13 mouse cellular contexts compared by ENCODE assay signal in the genomic region with DNA sequence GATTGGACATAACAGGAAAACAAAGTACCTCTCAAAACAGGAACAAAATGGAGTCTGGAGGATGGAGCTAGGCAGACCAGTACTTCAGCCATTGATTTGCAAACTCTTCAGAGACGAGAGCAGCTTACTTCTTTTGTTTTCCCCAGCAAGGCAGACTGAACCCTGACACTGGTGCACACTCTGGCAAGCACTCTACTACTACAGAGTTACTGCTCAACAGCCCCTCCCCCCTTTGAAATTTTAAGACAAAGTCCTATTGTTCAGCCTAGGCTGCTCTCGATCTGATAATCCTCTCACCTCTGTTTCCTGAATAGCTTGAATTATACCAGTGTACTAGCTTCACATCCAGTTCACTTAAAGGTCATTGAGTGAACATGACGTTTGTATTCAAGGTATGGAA. TPM values are rescaled to one million over a fixed set of nuclear protein-coding genes. Genes with fewer than 3 reads are reported as not detected.
A peak's percentile ranks its signal among the peaks of the same experiment; 100 is the strongest.
DNase-seq lines count a peak whose midpoint lies in the region; ATAC-seq and TF ChIP-seq lines count a peak whose summit lies in the region.
"Had no signal": no experiment of that assay in that cellular context is flagged by ENCODE, and none has a peak within 500 bp of the region (broad histone marks: within the 10 kb centered on the region; RNA-seq: fewer than 3 reads in every experiment).

No protein-coding gene starts in this region.

- in situ Hi-C loops in ES-E14 (cut with MboI; ENCODE audit: low sequenced_read_pairs in 2 of 2, unreplicated experiment in 2 of 2), result no loop called here

- no peaks in the 10 kb centered on the region for H3K9me3 ChIP-seq in kidney, embryonic 14.5 days (ENCODE audit: control insufficient read depth, low read length)
- no peaks in the 10 kb centered on the region for H3K9me3 ChIP-seq in ES-E14 (ENCODE audit: control insufficient read depth, insufficient read depth, low read depth, low read length)
- no peaks in the 10 kb centered on the region for H3K9me3 ChIP-seq in embryonic facial prominence, embryonic 11.5 days (replicated peaks; ENCODE audit: control insufficient read depth, low read length)
- H3K9me3 ChIP-seq: liver, embryonic 12.5 days had no signal

- ATAC-seq in kidney, embryonic 14.5 days (ENCODE audit: low FRiP score, low TSS enrichment), result peak; percentile 64; the same call in 1 of the 2 replicates
- ATAC-seq in embryonic facial prominence, embryonic 11.5 days (replicated peaks; ENCODE audit: insufficient number of reproducible peaks, low FRiP score, low TSS enrichment, low read depth), result peak; percentile 94
- ATAC-seq: liver, embryonic 12.5 days had no signal

- no peaks in the 10 kb centered on the region for H3K4me1 ChIP-seq in kidney, embryonic 14.5 days (ENCODE audit: control insufficient read depth, insufficient read depth, low read length)
- peaks cover 2 to 11% of the 10 kb centered on the region in 2 experiments; a peak in 2 of 4 replicates for H3K4me1 ChIP-seq in ES-E14 (ENCODE audit: control insufficient read depth in 2 of 2, insufficient read depth in 2 of 2, low read length in 2 of 2, poor library complexity in 1 of 2)
- H3K4me1 ChIP-seq in embryonic facial prominence, embryonic 11.5 days (ENCODE audit: control insufficient read depth, insufficient read depth, low read length), result no peaks in the 10 kb centered on the region
- H3K4me1 ChIP-seq: liver, embryonic 12.5 days had no signal

- H3K27me3 ChIP-seq in kidney, embryonic 14.5 days (ENCODE audit: control insufficient read depth, insufficient read depth, low read length), result no peaks in the 10 kb centered on the region
- no peaks in the 10 kb centered on the region for H3K27me3 ChIP-seq in embryonic facial prominence, embryonic 11.5 days (ENCODE audit: control insufficient read depth, insufficient read depth, low read length)
- H3K27me3 ChIP-seq: liver, embryonic 12.5 days had no signal

- H3K27ac ChIP-seq in kidney, embryonic 14.5 days (ENCODE audit: low read depth, low read length), result no peak overlapping the region
- H3K27ac ChIP-seq in ES-E14 (ENCODE audit: insufficient read depth, low read depth, low read length, poor library complexity, severe bottlenecking), result no peak overlapping the region
- H3K27ac ChIP-seq in embryonic facial prominence, embryonic 11.5 days (replicated peaks; ENCODE audit: low read depth, low read length), result no peak overlapping the region
- H3K27ac ChIP-seq: liver, embryonic 12.5 days had no signal

- no peaks in the 10 kb centered on the region for H3K36me3 ChIP-seq in kidney, embryonic 14.5 days (ENCODE audit: control insufficient read depth, insufficient read depth, low read length)
- H3K36me3 ChIP-seq in ES-E14 (ENCODE audit: control insufficient read depth, insufficient read depth, low read length, poor library complexity, severe bottlenecking), result no peaks in the 10 kb centered on the region
- no peaks in the 10 kb centered on the region for H3K36me3 ChIP-seq in embryonic facial prominence, embryonic 11.5 days (replicated peaks; ENCODE audit: control insufficient read depth, insufficient read depth, low read depth, low read length)
- H3K36me3 ChIP-seq: liver, embryonic 12.5 days had no signal

- 25% methylated on average over 3 of the region's 3 CpGs for WGBS in kidney, embryonic 14.5 days
- 5% methylated on average over 3 of the region's 3 CpGs for WGBS in embryonic facial prominence, embryonic 11.5 days

- H3K4me3 ChIP-seq in kidney, embryonic 14.5 days (ENCODE audit: low read length), result no peak overlapping the region
- H3K4me3 ChIP-seq in ES-E14 (ENCODE audit: insufficient read depth in 1 of 2, low read depth in 1 of 2, low read length in 2 of 2, poor library complexity in 1 of 2, severe bottlenecking in 1 of 2), result no peak overlapping the region
- H3K4me3 ChIP-seq in embryonic facial prominence, embryonic 11.5 days (ENCODE audit: low read depth, low read length), result no peak overlapping the region
- H3K4me3 ChIP-seq: liver, embryonic 12.5 days had no signal

- intact Hi-C loops in left cerebral cortex, postnatal 25 days (cut with DNase I), result no loop called here

- DNase-seq in kidney, postnatal 36 days, result no peak
- DNase-seq in ES-E14 (ENCODE audit: low read depth, low spot score), result peak; percentile 29
- DNase-seq in embryonic facial prominence, embryonic 11.5 days (ENCODE audit: low spot score), result peak; percentile 27
- DNase-seq in mesoderm, embryonic 11.5 days (ENCODE audit: low read depth, low spot score), result peak; percentile 35
- no peak for DNase-seq in right cerebral cortex, postnatal 14 days
- DNase-seq in left cerebral cortex, postnatal 25 days (ENCODE audit: low spot score in 2 of 2), result no peak
- DNase-seq in adrenal gland, postnatal 10 days, result no peak
- DNase-seq: cerebellum, adult 9-11 months had no signal

- no peak overlapping the region for H3K4me2 ChIP-seq in kidney, embryonic 14.5 days (replicated peaks; ENCODE audit: low read depth, low read length)
- H3K4me2 ChIP-seq in embryonic facial prominence, embryonic 11.5 days (ENCODE audit: low read depth, low read length), result no peak overlapping the region
- H3K4me2 ChIP-seq: heart, embryonic 11.5 days; liver, embryonic 12.5 days had no signal

- no peak overlapping the region for H3K9ac ChIP-seq in kidney, embryonic 14.5 days (ENCODE audit: low read depth, low read length)
- H3K9ac ChIP-seq in ES-E14 (ENCODE audit: insufficient read depth, low read depth, low read length, poor library complexity, severe bottlenecking), result no peak overlapping the region
- H3K9ac ChIP-seq in embryonic facial prominence, embryonic 11.5 days (replicated peaks; ENCODE audit: low read length), result no peak overlapping the region
- H3K9ac ChIP-seq: liver, embryonic 12.5 days had no signal

TF ChIP-seq in ES-E14, 5 proteins besides CTCF, POLR2A, EP300 and RAD21:
- no peak for TF ChIP-seq ZNF384 (IDR thresholded peaks at IDR 0.05; ENCODE audit: low read depth, low read length)
- no peak for TF ChIP-seq ZC3H11A (IDR thresholded peaks at IDR 0.05; ENCODE audit: borderline replicate concordance, low read depth, low read length)
- TF ChIP-seq MAFK (IDR thresholded peaks at IDR 0.05; ENCODE audit: insufficient read depth, low read depth, low read length), result no peak
- TF ChIP-seq HCFC1 (IDR thresholded peaks at IDR 0.05; ENCODE audit: borderline replicate concordance, insufficient read depth, low read length), result no peak
- no peak for TF ChIP-seq CHD2 (IDR thresholded peaks at IDR 0.05; ENCODE audit: low read depth, low read length)

RNA-seq across cellular contexts. Expression of a gene that starts 30.4 kb away (rescaled TPM):
- 3.6 and 4.8 TPM in 2 replicates for polyA plus RNA-seq in kidney, embryonic 14.5 days (2014; fragmentation: Nextera tagmentation; extraction: Ambion mirVana)
- 3.3 and 3.7 TPM in 2 replicates for total RNA-seq in ES-E14 (2012; rRNA removed)
- 4.1 and 6.7 TPM in 2 replicates for polyA plus RNA-seq in embryonic facial prominence, embryonic 11.5 days (2014; fragmentation: Nextera tagmentation; extraction: Ambion mirVana)
- total RNA-seq in left cerebral cortex, postnatal 25 days (2021), result 10 to 100 TPM; 59.0 to 74.8 TPM
- total RNA-seq in adrenal gland, postnatal 10 days (2021), result 1 to 10 TPM; 1.7 to 2.3 TPM
- total RNA-seq: megakaryocyte, adult 5-6 weeks had no signal
- polyA plus RNA-seq: C2C12 had no signal

RNA-seq across cellular contexts. Expression of a gene that starts 32.4 kb away (rescaled TPM):
- polyA plus RNA-seq in kidney, embryonic 14.5 days (2014; fragmentation: Nextera tagmentation; extraction: Ambion mirVana), result not detected in 2 replicates
- total RNA-seq in ES-E14 (2012; rRNA removed), result not detected in 2 replicates
- polyA plus RNA-seq in embryonic facial prominence, embryonic 11.5 days (2014; fragmentation: Nextera tagmentation; extraction: Ambion mirVana), result not detected in 2 replicates
- 1 to 10 TPM; 1.6 to 3.6 TPM for total RNA-seq in left cerebral cortex, postnatal 25 days (2021)
- not detected for total RNA-seq in adrenal gland, postnatal 10 days (2021)
- total RNA-seq: megakaryocyte, adult 5-6 weeks had no signal
- polyA plus RNA-seq: C2C12; heart, embryonic 11.5 days; liver, embryonic 12.5 days had no signal

Comparison
In these comparisons a context has a peak if more than half of its experiments do, and no peak if none do; other contexts are left out.
1. DNase-seq: peak in ES-E14 (single experiment), embryonic facial prominence, embryonic 11.5 days (single experiment) and mesoderm, embryonic 11.5 days (single experiment); none in kidney, postnatal 36 days (0 of 2), right cerebral cortex, postnatal 14 days (single experiment), left cerebral cortex, postnatal 25 days (0 of 2) and adrenal gland, postnatal 10 days (single experiment).
2. RNA of a gene that starts 30.4 kb away (total RNA-seq): 59.0 to 74.8 TPM in left cerebral cortex, postnatal 25 days; 3.3 to 3.7 TPM in ES-E14 and 1.7 to 2.3 TPM in adrenal gland, postnatal 10 days; every median in the first group is over 10 times any median in the second.